Mouse (Mus musculus): ENCODE measurements around the gene Tmf1. TPM values are rescaled to one million over a fixed set of nuclear protein-coding genes. Genes with fewer than 3 reads are reported as not detected.

Tmf1 gene
- polyA plus RNA-seq, 1 experiment from 2014 or later: 35.2 TPM

- no peaks in the 10 kb centered on the region for H3K9me3 ChIP-seq (replicated peaks; ENCODE audit: control insufficient read depth, low read length)
- no peak overlapping the region for H3K27ac ChIP-seq (ENCODE audit: low read length)
- ATAC-seq (ENCODE audit: insufficient read depth, low FRiP score): no peak
- H3K4me2 ChIP-seq (ENCODE audit: low read depth, low read length): no peak overlapping the region
- no peak overlapping the region for H3K4me3 ChIP-seq (replicated peaks; ENCODE audit: low read length)
- no peaks in the 10 kb centered on the region for H3K27me3 ChIP-seq (ENCODE audit: control insufficient read depth, insufficient read depth, low read length)
- 71% methylated on average over 2 of the region's 5 CpGs for WGBS
- H3K9ac ChIP-seq (ENCODE audit: low read length): no peak overlapping the region
- H3K4me1 ChIP-seq (ENCODE audit: control insufficient read depth, insufficient read depth, low read length): no peaks in the 10 kb centered on the region; the same call in 1 of the 2 replicates
- no peaks in the 10 kb centered on the region for H3K36me3 ChIP-seq (ENCODE audit: control insufficient read depth, insufficient read depth, low read length)
Measured at GRCm38 (mm10) chr6:97220672-97221071, 41.8 kb upstream of the Tmf1 start.

- Histone ChIP-seq H3K36me3 (ENCODE audit: control insufficient read depth, insufficient read depth, low read length) (no peaks in the 10 kb centered on the region), H3K9me3 (replicated peaks; ENCODE audit: control insufficient read depth, low read length) (no peaks in the 10 kb centered on the region), H3K27me3 (ENCODE audit: control insufficient read depth, insufficient read depth, low read length) (no peaks in the 10 kb centered on the region), H3K4me3 (replicated peaks; ENCODE audit: low read length) (no peak overlapping the region), H3K4me2 (ENCODE audit: low read depth, low read length) (no peak overlapping the region), H3K27ac (ENCODE audit: low read length) (no peak overlapping the region), H3K4me1 (ENCODE audit: control insufficient read depth, insufficient read depth, low read length) (peaks cover 8% of the 10 kb centered on the region), H3K9ac (ENCODE audit: low read length) (no peak overlapping the region)
- ATAC-seq (ENCODE audit: insufficient read depth, low FRiP score): no peak
- WGBS: 73% methylated on average over 4 of the region's 4 CpGs
Measured at GRCm38 (mm10) chr6:97216154-97216821, 37.4 kb upstream of the Tmf1 start.

GRCm38 (mm10) chr6:97211981-97212380 lies 33.1 kb upstream of the Tmf1 start:
- no peak overlapping the region for H3K27ac ChIP-seq (ENCODE audit: low read length)
- no peak for ATAC-seq (ENCODE audit: insufficient read depth, low FRiP score)
- 0 out of 2 replicates have a peak overlapping the region, but pooled peaks have one; percentile 12 for H3K9ac ChIP-seq (ENCODE audit: low read length)
- peaks cover 8% of the 10 kb centered on the region for H3K4me1 ChIP-seq (ENCODE audit: control insufficient read depth, insufficient read depth, low read length)
- WGBS: 55% methylated on average over 12 of the region's 12 CpGs
- H3K9me3 ChIP-seq (replicated peaks; ENCODE audit: control insufficient read depth, low read length): no peaks in the 10 kb centered on the region
- peak overlapping the region; percentile 84 for H3K4me2 ChIP-seq (ENCODE audit: low read depth, low read length)
- no peaks in the 10 kb centered on the region for H3K36me3 ChIP-seq (ENCODE audit: control insufficient read depth, insufficient read depth, low read length)
- H3K27me3 ChIP-seq (ENCODE audit: control insufficient read depth, insufficient read depth, low read length): no peaks in the 10 kb centered on the region
- H3K4me3 ChIP-seq (replicated peaks; ENCODE audit: low read length): peak overlapping the region; percentile 82

- peak; percentile 61; the same call in 1 of the 2 replicates for ATAC-seq (ENCODE audit: insufficient read depth, low FRiP score)
- 1% methylated on average over 22 of the region's 22 CpGs for WGBS
Measured at GRCm38 (mm10) chr6:97210962-97211601, 32.2 kb upstream of the Tmf1 start.

GRCm38 (mm10) chr6:97210191-97210961 lies 31.5 kb upstream of the Tmf1 start, which contains the start of gene Arl6ip5:
Gene Arl6ip5, plus strand, starts transcription at chr6:97210689.
- Histone ChIP-seq H3K4me1 (ENCODE audit: control insufficient read depth, insufficient read depth, low read length) (peaks cover 8% of the 10 kb centered on the region), H3K27me3 (ENCODE audit: control insufficient read depth, insufficient read depth, low read length) (no peaks in the 10 kb centered on the region), H3K36me3 (ENCODE audit: control insufficient read depth, insufficient read depth, low read length) (no peaks in the 10 kb centered on the region), H3K9ac (ENCODE audit: low read length) (peak within 1 kb of the TSS; percentile 85), H3K4me3 (replicated peaks; ENCODE audit: low read length) (peak within 1 kb of the TSS; percentile 82), H3K4me2 (ENCODE audit: low read depth, low read length) (peak within 1 kb of the TSS; percentile 84), H3K27ac (ENCODE audit: low read length) (peak within 1 kb of the TSS; percentile 79), H3K9me3 (replicated peaks; ENCODE audit: control insufficient read depth, low read length) (no peaks in the 10 kb centered on the region)
- 8% methylated on average over 32 of the region's 32 CpGs for WGBS
- peak; percentile 71 for ATAC-seq (ENCODE audit: insufficient read depth, low FRiP score)

More at GRCm38 (mm10) chr6:97210962-97211601, 32.2 kb upstream of the Tmf1 start:
- H3K4me3 ChIP-seq (replicated peaks; ENCODE audit: low read length): peak overlapping the region; percentile 82
- peaks cover 8% of the 10 kb centered on the region for H3K4me1 ChIP-seq (ENCODE audit: control insufficient read depth, insufficient read depth, low read length)
- H3K9me3 ChIP-seq (replicated peaks; ENCODE audit: control insufficient read depth, low read length): no peaks in the 10 kb centered on the region
- H3K9ac ChIP-seq (ENCODE audit: low read length): peak overlapping the region; percentile 85
- H3K36me3 ChIP-seq (ENCODE audit: control insufficient read depth, insufficient read depth, low read length): no peaks in the 10 kb centered on the region
- no peaks in the 10 kb centered on the region for H3K27me3 ChIP-seq (ENCODE audit: control insufficient read depth, insufficient read depth, low read length)
- peak overlapping the region; percentile 79 for H3K27ac ChIP-seq (ENCODE audit: low read length)
- H3K4me2 ChIP-seq (ENCODE audit: low read depth, low read length): peak overlapping the region; percentile 84

GRCm38 (mm10) chr6:97209751-97210150 lies 30.8 kb upstream of the Tmf1 start:
- no peaks in the 10 kb centered on the region for H3K9me3 ChIP-seq (replicated peaks; ENCODE audit: control insufficient read depth, low read length)
- H3K36me3 ChIP-seq (ENCODE audit: control insufficient read depth, insufficient read depth, low read length): no peaks in the 10 kb centered on the region
- ATAC-seq (ENCODE audit: insufficient read depth, low FRiP score): no peak
- H3K27ac ChIP-seq (ENCODE audit: low read length): no peak overlapping the region
- H3K27me3 ChIP-seq (ENCODE audit: control insufficient read depth, insufficient read depth, low read length): no peaks in the 10 kb centered on the region
- no peak overlapping the region for H3K4me2 ChIP-seq (ENCODE audit: low read depth, low read length)
- H3K9ac ChIP-seq (ENCODE audit: low read length): no peak overlapping the region
- H3K4me1 ChIP-seq (ENCODE audit: control insufficient read depth, insufficient read depth, low read length): peaks cover 8% of the 10 kb centered on the region
- H3K4me3 ChIP-seq (replicated peaks; ENCODE audit: low read length): no peak overlapping the region
- 91% methylated on average over 4 of the region's 4 CpGs for WGBS

- Histone ChIP-seq H3K9me3 (replicated peaks; ENCODE audit: control insufficient read depth, low read length) (no peaks in the 10 kb centered on the region), H3K4me2 (ENCODE audit: low read depth, low read length) (no peak overlapping the region), H3K9ac (ENCODE audit: low read length) (no peak overlapping the region), H3K4me3 (replicated peaks; ENCODE audit: low read length) (no peak overlapping the region), H3K36me3 (ENCODE audit: control insufficient read depth, insufficient read depth, low read length) (no peaks in the 10 kb centered on the region), H3K27ac (ENCODE audit: low read length) (no peak overlapping the region), H3K4me1 (ENCODE audit: control insufficient read depth, insufficient read depth, low read length) (peaks cover 12% of the 10 kb centered on the region), H3K27me3 (ENCODE audit: control insufficient read depth, insufficient read depth, low read length) (no peaks in the 10 kb centered on the region)
- 52% methylated on average over 3 of the region's 3 CpGs for WGBS
- no peak for ATAC-seq (ENCODE audit: insufficient read depth, low FRiP score)
Measured at GRCm38 (mm10) chr6:97209201-97209600, 30.3 kb upstream of the Tmf1 start.

- Histone ChIP-seq H3K27me3 (ENCODE audit: control insufficient read depth, insufficient read depth, low read length) (no peaks in the 10 kb centered on the region), H3K27ac (ENCODE audit: low read length) (peak overlapping the region; percentile 56), H3K4me2 (ENCODE audit: low read depth, low read length) (no peak overlapping the region), H3K9ac (ENCODE audit: low read length) (no peak overlapping the region), H3K36me3 (ENCODE audit: control insufficient read depth, insufficient read depth, low read length) (no peaks in the 10 kb centered on the region), H3K9me3 (replicated peaks; ENCODE audit: control insufficient read depth, low read length) (no peaks in the 10 kb centered on the region), H3K4me3 (replicated peaks; ENCODE audit: low read length) (no peak overlapping the region), H3K4me1 (ENCODE audit: control insufficient read depth, insufficient read depth, low read length) (peaks cover 15% of the 10 kb centered on the region)
- ATAC-seq (ENCODE audit: insufficient read depth, low FRiP score): no peak
- 36% methylated on average over 3 of the region's 3 CpGs for WGBS
Measured at GRCm38 (mm10) chr6:97208406-97208805, 29.5 kb upstream of the Tmf1 start.

- Histone ChIP-seq H3K9me3 (replicated peaks; ENCODE audit: control insufficient read depth, low read length) (no peaks in the 10 kb centered on the region), H3K27me3 (ENCODE audit: control insufficient read depth, insufficient read depth, low read length) (no peaks in the 10 kb centered on the region), H3K27ac (ENCODE audit: low read length) (no peak overlapping the region), H3K36me3 (ENCODE audit: control insufficient read depth, insufficient read depth, low read length) (no peaks in the 10 kb centered on the region), H3K9ac (ENCODE audit: low read length) (no peak overlapping the region), H3K4me3 (replicated peaks; ENCODE audit: low read length) (no peak overlapping the region), H3K4me1 (ENCODE audit: control insufficient read depth, insufficient read depth, low read length) (peaks cover 15% of the 10 kb centered on the region), H3K4me2 (ENCODE audit: low read depth, low read length) (no peak overlapping the region)
- no peak for ATAC-seq (ENCODE audit: insufficient read depth, low FRiP score)
- 74% methylated on average over 4 of the region's 4 CpGs for WGBS
Measured at GRCm38 (mm10) chr6:97207085-97207484, 28.2 kb upstream of the Tmf1 start.

Measured in stomach, embryonic 16.5 days (tissue).